Mouse (Mus musculus) kidney, adult 18-20 months (tissue): Measurements from ENCODE around the gene Pbld1.
A peak's percentile ranks its signal among the peaks of the same experiment; 100 is the strongest.
"Not testable (repeated sequence)": the region's sequence is repeated elsewhere in the genome, so short reads cannot be mapped to it uniquely, and the experiment has no call there.

Experiments used
- DNase-seq: peaks from one replicate; pipeline ENCODE4 v3.0.0; 2021

Gene Pbld1

GRCm38 (mm10) chr10:63043154-63043553 lies 16.8 kb upstream of the Pbld1 start:
- no peak for DNase-seq

GRCm38 (mm10) chr10:63047751-63048150 lies 12.2 kb upstream of the Pbld1 start:
- no peak for DNase-seq

GRCm38 (mm10) chr10:63049106-63049505 lies 10.9 kb upstream of the Pbld1 start:
- DNase-seq: no peak

- no peak for DNase-seq
These were observed 8.7 kb upstream of the Pbld1 start for GRCm38 (mm10) chr10:63051267-63051666.

- no peak for DNase-seq
These were observed 8.0 kb upstream of the Pbld1 start for GRCm38 (mm10) chr10:63052011-63052410.

GRCm38 (mm10) chr10:63053007-63053406 lies 7.0 kb upstream of the Pbld1 start:
- no peak for DNase-seq

GRCm38 (mm10) chr10:63054071-63054470 lies 5.9 kb upstream of the Pbld1 start:
- not testable (repeated sequence) for DNase-seq

GRCm38 (mm10) chr10:63054586-63054985 lies 5.4 kb upstream of the Pbld1 start:
- DNase-seq: no peak

- peak; percentile 62 for DNase-seq
These were observed 2.8 kb upstream of the Pbld1 start for GRCm38 (mm10) chr10:63056966-63057750.

- DNase-seq: peak; percentile 86
These were observed 444 bp downstream of the Pbld1 start for GRCm38 (mm10) chr10:63060406-63060805.

- DNase-seq: peak; percentile 66
These were observed 1.3 kb downstream of the Pbld1 start for GRCm38 (mm10) chr10:63061266-63061665.

GRCm38 (mm10) chr10:63062696-63063095 lies 2.7 kb downstream of the Pbld1 start:
- peak; percentile 77 for DNase-seq

- no peak for DNase-seq
These were observed 3.4 kb downstream of the Pbld1 start for GRCm38 (mm10) chr10:63063365-63063764.

- DNase-seq: peak; percentile 33
These were observed 4.6 kb downstream of the Pbld1 start for GRCm38 (mm10) chr10:63064516-63064915.

- no peak for DNase-seq
These were observed 5.6 kb downstream of the Pbld1 start for GRCm38 (mm10) chr10:63065561-63065960.

GRCm38 (mm10) chr10:63065988-63066387 lies 6.0 kb downstream of the Pbld1 start:
- DNase-seq: peak; percentile 84

- DNase-seq: no peak
These were observed 26.3 kb downstream of the Pbld1 start for GRCm38 (mm10) chr10:63086304-63086703.

GRCm38 (mm10) chr10:63089103-63089757 lies 29.3 kb downstream of the Pbld1 start:
- DNase-seq: no peak

- no peak for DNase-seq
These were observed 30.0 kb downstream of the Pbld1 start for GRCm38 (mm10) chr10:63089758-63090571.

GRCm38 (mm10) chr10:63091915-63092314 lies 32.0 kb downstream of the Pbld1 start:
- DNase-seq: no peak

GRCm38 (mm10) chr10:63092616-63093550 lies 32.9 kb downstream of the Pbld1 start:
- no peak for DNase-seq

GRCm38 (mm10) chr10:63096757-63097156 lies 36.8 kb downstream of the Pbld1 start:
- no peak for DNase-seq
